Comparison of ENCODE assay signal across 14 mouse cellular contexts in the genomic region with DNA sequence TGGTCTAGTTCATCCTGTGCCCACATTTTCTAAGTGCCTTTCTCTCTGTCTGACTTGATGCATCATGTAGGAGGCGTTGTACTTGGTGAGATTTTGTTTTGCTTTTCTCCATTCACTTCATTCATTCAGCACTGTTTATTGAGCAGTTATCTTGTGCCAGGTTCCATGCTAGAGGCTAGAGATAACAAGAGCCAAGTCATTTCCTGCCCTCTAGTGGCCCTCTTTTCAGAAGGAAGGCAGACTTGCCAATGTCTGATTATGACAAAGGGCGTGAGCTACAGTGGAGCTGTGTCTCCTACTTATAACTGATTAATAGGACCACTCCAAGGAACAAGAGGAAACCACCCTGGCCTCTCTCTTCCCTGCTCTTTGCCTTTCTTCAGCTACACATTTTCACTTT. TPM values are rescaled to one million over a fixed set of nuclear protein-coding genes. Genes with fewer than 3 reads are reported as not detected.
DNase-seq lines count a peak whose midpoint lies in the region; ATAC-seq and TF ChIP-seq lines count a peak whose summit lies in the region.
"Had no signal": no experiment of that assay in that cellular context is flagged by ENCODE, and none has a peak within 500 bp of the region (broad histone marks: within the 10 kb centered on the region; RNA-seq: fewer than 3 reads in every experiment).

No protein-coding gene starts in this region.

- H3K4me3 ChIP-seq in layer of hippocampus, adult 2 months: no peak overlapping the region
- H3K4me3 ChIP-seq in midbrain, embryonic 14.5 days (replicated peaks; ENCODE audit: low read depth, low read length): no peak overlapping the region
- no peak overlapping the region for H3K4me3 ChIP-seq in midbrain, embryonic 15.5 days
- H3K4me3 ChIP-seq: forebrain, embryonic 13.5 days; liver, embryonic 15.5 days; neural tube, embryonic 13.5 days had no signal

- peak; percentile 41 to 52 for DNase-seq in cerebellum, postnatal 10 days
- DNase-seq in cerebellum, adult 18-20 months: no peak
- DNase-seq in layer of hippocampus, adult 2 months (ENCODE audit: low spot score in 2 of 2): no peak
- DNase-seq in layer of hippocampus, postnatal 14 days (ENCODE audit: low spot score in 2 of 2): no peak
- DNase-seq in midbrain, embryonic 14.5 days: peak; percentile 49
- no peak for DNase-seq in adrenal gland, adult 8-10 months
- DNase-seq in adrenal gland, postnatal 14 days: no peak
- DNase-seq: adrenal gland, postnatal 10 days; cerebellum, adult 9-11 months; thymus, postnatal 14 days had no signal

- H3K27ac ChIP-seq in layer of hippocampus, adult 2 months: no peak overlapping the region
- no peak overlapping the region for H3K27ac ChIP-seq in midbrain, embryonic 14.5 days (replicated peaks; ENCODE audit: low read depth, low read length)
- H3K27ac ChIP-seq in midbrain, embryonic 15.5 days: no peak overlapping the region
- H3K27ac ChIP-seq: forebrain, embryonic 13.5 days; liver, embryonic 15.5 days; neural tube, embryonic 13.5 days had no signal

- no peaks in the 10 kb centered on the region for H3K27me3 ChIP-seq in midbrain, embryonic 14.5 days (ENCODE audit: control insufficient read depth, insufficient read depth, low read length)
- no peaks in the 10 kb centered on the region for H3K27me3 ChIP-seq in midbrain, embryonic 15.5 days (replicated peaks)

- no peak for ATAC-seq in midbrain, embryonic 14.5 days (ENCODE audit: low FRiP score, low TSS enrichment)
- no peak for ATAC-seq in midbrain, embryonic 15.5 days (replicated peaks)
- ATAC-seq: forebrain, embryonic 13.5 days had no signal

- no peaks in the 10 kb centered on the region for H3K4me1 ChIP-seq in midbrain, embryonic 14.5 days (ENCODE audit: control insufficient read depth, insufficient read depth, low read length)
- H3K4me1 ChIP-seq in midbrain, embryonic 15.5 days: peaks cover 12% of the 10 kb centered on the region
- H3K4me1 ChIP-seq: liver, embryonic 15.5 days had no signal

- no peaks in the 10 kb centered on the region for H3K36me3 ChIP-seq in midbrain, embryonic 14.5 days (ENCODE audit: control insufficient read depth, insufficient read depth, low read length)
- H3K36me3 ChIP-seq in midbrain, embryonic 15.5 days (replicated peaks): no peaks in the 10 kb centered on the region
- H3K36me3 ChIP-seq: liver, embryonic 15.5 days; neural tube, embryonic 13.5 days had no signal

- no peaks in the 10 kb centered on the region for H3K9me3 ChIP-seq in midbrain, embryonic 14.5 days (ENCODE audit: control insufficient read depth, low read length)
- no peaks in the 10 kb centered on the region for H3K9me3 ChIP-seq in midbrain, embryonic 15.5 days
- H3K9me3 ChIP-seq: forebrain, embryonic 13.5 days; liver, embryonic 15.5 days; neural tube, embryonic 13.5 days had no signal

- H3K4me2 ChIP-seq in midbrain, embryonic 14.5 days (ENCODE audit: low read length): no peak overlapping the region
- no peak overlapping the region for H3K4me2 ChIP-seq in midbrain, embryonic 15.5 days
- H3K4me2 ChIP-seq: forebrain, embryonic 13.5 days; liver, embryonic 15.5 days; neural tube, embryonic 13.5 days had no signal

- 89% methylated on average over 2 of the region's 2 CpGs for WGBS in midbrain, embryonic 14.5 days
- WGBS in midbrain, embryonic 15.5 days: 73% methylated on average over 2 of the region's 2 CpGs

- H3K9ac ChIP-seq in midbrain, embryonic 14.5 days (replicated peaks; ENCODE audit: low read length): no peak overlapping the region
- H3K9ac ChIP-seq in midbrain, embryonic 15.5 days: no peak overlapping the region
- H3K9ac ChIP-seq: forebrain, embryonic 13.5 days; liver, embryonic 15.5 days; neural tube, embryonic 13.5 days had no signal

- peak; percentile 51 for TF ChIP-seq CTCF in layer of hippocampus, adult 2 months (conservative IDR thresholded peaks at IDR 0.05)

RNA-seq across cellular contexts. Expression of a gene that starts 3.1 kb away (rescaled TPM):
- 1 to 10 TPM; 1.3 to 1.8 TPM for total RNA-seq in layer of hippocampus, adult 2 months (2021)
- total RNA-seq in layer of hippocampus, postnatal 14 days (2021): 1 to 10 TPM; 4.0 to 4.4 TPM
- polyA plus RNA-seq in midbrain, embryonic 14.5 days (2014; fragmentation: Nextera tagmentation; extraction: Ambion mirVana): 109 and 127 TPM in 2 replicates
- 110 and 116 TPM in 2 replicates for polyA plus RNA-seq in midbrain, embryonic 15.5 days (2015; fragmentation: Nextera tagmentation; extraction: Ambion mirVana)
- total RNA-seq in adrenal gland, adult 8-10 months (2022): 1 to 10 TPM in 2 of 4 experiments, under 1 TPM in 2; 0.49 to 1.1 (median 0.83) TPM
- 1.0 and 2.4 TPM in 2 replicates for total RNA-seq in adrenal gland, postnatal 14 days (2021)

Comparison
In these comparisons a context has a peak if more than half of its experiments do, and no peak if none do; other contexts are left out.
1. DNase-seq: peak in cerebellum, postnatal 10 days (2 of 2) and midbrain, embryonic 14.5 days (single experiment); none in cerebellum, adult 18-20 months (0 of 2), layer of hippocampus, adult 2 months (0 of 2), layer of hippocampus, postnatal 14 days (0 of 2), adrenal gland, adult 8-10 months (single experiment) and adrenal gland, postnatal 14 days (single experiment).